Mouse (Mus musculus) small intestine, adult 2 months (tissue): ENCODE results near the gene Gins2. TPM values are rescaled to one million over a fixed set of nuclear protein-coding genes. Genes with fewer than 3 reads are reported as not detected.

Experiments used
- H3K27ac ChIP-seq: fragments of 200-500 bp; 2 replicates; pipeline ENCODE4 v1.5.1; 2012; ENCODE audit warnings: low read depth, low read length, control low read depth, inconsistent platforms; ENCODE audit not compliant: insufficient read depth
- H3K27me3 ChIP-seq: fragments of 200-500 bp; 2 replicates; pipeline ENCODE4 v1.6.1; 2012; ENCODE audit warnings: mild to moderate bottlenecking, moderate library complexity, low read length, inconsistent platforms; ENCODE audit not compliant: control insufficient read depth, insufficient read depth
- H3K36me3 ChIP-seq: fragments of 200-500 bp; 2 replicates; pipeline ENCODE4 v1.6.1; 2012; ENCODE audit warnings: mild to moderate bottlenecking, low read length, control low read depth, inconsistent platforms; ENCODE audit not compliant: control insufficient read depth, insufficient read depth
- H3K4me1 ChIP-seq: fragments of 200-500 bp; 2 replicates; pipeline ENCODE4 v1.6.1; 2012; ENCODE audit warnings: low read length, inconsistent platforms, mixed read lengths; ENCODE audit not compliant: control insufficient read depth, insufficient read depth, insufficient read length
- H3K4me3 ChIP-seq: fragments of 200-500 bp; 2 replicates; pipeline ENCODE4 v1.5.1; 2012; ENCODE audit warnings: low read depth, mild to moderate bottlenecking, control low read depth, inconsistent platforms, low read length, moderate library complexity
- CTCF ChIP-seq: fragments of 200-500 bp; IDR thresholded peaks from 2 replicates; pipeline ENCODE4 v1.5.1; 2012; ENCODE audit warnings: low read depth, mild to moderate bottlenecking, control low read depth, inconsistent platforms, low read length, moderate library complexity, mixed read lengths; ENCODE audit not compliant: insufficient replicate concordance, insufficient read length; ENCODE audit errors: extremely low read depth
- POLR2A ChIP-seq: fragments of 200-500 bp; IDR thresholded peaks from 2 replicates; pipeline ENCODE4 v1.6.1; 2012; ENCODE audit warnings: low read depth, mild to moderate bottlenecking, control low read depth, inconsistent platforms, low read length, moderate library complexity
- WGBS: fragments of 180-500 bp; shearing (Covaris S2); methylation state at CpG from one replicate; pipeline ENCODE4 v1.1.7; 2018; 5-methylcytosine and 5-hydroxymethylcytosine counted together
- polyA plus RNA-seq: library from polyadenylated mRNA; depleted of rRNA; stranded (reverse); fragments of >200 nt; gene quantifications from 2 replicates; pipeline ENCODE4 v1.2.3, GENCODE M21; 2012

Gins2 gene
- polyA plus RNA-seq, 1 experiment: 22.5 TPM

DNA sequence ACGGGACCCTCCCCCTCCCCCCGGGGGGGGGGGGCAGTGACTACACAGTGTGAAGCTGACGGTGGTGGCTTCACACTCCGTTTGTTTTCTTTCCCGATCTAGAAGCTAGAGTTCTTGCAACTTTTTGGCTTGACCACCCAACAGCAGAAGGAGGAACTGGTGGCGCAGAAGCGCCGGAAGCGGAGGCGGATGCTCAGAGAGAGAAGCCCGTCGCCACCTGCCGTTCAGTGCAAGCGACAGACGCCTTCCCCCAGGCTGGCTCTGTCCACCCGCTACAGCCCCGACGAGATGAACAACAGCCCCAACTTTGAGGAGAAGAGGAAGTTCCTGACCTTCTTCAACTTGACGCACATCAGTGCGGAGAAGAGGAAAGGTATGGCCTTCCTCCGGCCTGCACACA, 16.6 kb downstream of the Gins2 start:
- TF ChIP-seq CTCF (no peak), POLR2A (no peak)
- WGBS: 84% methylated on average over 21 of the region's 21 CpGs
- Histone ChIP-seq H3K27ac (no peak overlapping the region), H3K4me1 (no peaks in the 10 kb centered on the region), H3K36me3 (peaks cover 92% of the 10 kb centered on the region), H3K27me3 (no peaks in the 10 kb centered on the region), H3K4me3 (no peak overlapping the region)

DNA sequence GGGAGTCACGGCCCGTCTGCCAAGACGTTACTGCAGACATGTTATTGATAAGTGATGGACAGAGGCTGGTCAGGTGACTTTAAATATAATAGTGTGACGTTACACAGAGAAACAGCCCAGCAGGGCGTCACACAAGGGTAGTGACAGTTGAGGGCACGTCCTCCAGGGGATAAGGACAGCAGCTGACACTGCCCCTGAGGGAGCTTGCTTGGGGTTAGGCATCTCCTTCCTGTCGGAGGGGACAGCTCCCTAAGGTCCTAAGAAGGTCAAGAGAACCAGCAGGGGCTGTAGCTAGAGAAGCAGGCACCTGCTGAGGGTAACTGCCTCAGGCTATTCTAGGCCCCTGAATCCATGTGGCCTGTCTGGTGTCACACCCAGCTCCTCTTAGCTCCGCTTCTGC, 17.5 kb downstream of the Gins2 start:
- WGBS: 93% methylated on average over 8 of the region's 8 CpGs

DNA sequence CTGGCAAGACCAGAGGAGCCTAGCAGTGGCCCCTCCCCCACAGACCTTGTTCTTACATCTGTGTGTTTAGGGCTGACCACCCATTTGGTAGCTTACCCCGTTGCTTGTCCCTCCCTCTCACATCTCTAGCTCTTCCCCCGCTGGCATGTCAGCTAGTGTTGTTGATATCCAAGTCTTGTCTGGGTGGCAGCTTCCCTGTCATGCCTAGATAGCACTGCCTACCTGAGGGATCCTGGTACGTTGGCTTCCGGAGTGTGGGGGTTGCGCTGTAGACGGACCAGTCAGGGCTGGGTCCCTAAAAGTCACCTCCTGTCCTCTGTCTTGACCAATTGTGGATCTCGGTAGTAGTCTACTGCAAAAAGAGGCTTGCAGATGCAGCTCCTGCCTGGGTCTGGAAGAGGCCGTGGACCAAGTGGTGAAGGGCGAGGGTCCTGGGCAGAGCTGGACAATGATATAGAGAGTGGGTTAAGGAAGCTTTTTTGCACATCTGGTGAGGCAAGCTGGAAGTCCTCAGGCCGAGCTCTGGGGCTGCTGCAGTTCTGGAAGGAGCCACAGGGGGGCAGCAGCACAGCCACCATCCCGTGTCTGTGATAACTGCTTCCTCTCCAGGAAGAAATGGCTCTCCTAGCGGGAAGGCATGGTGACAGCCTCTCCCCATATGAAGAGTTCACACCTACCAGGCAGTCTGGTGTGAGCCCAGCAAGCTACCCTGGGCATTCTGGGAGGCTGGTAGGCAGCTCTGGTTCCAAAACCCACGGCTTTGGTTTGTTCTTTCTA, 19.0 kb downstream of the Gins2 start:
- H3K4me1 ChIP-seq: no peaks in the 10 kb centered on the region
- TF ChIP-seq CTCF (peak; percentile 90), POLR2A (no peak)
- H3K4me3 ChIP-seq: no peak overlapping the region
- H3K27ac ChIP-seq: no peak overlapping the region
- H3K27me3 ChIP-seq: no peaks in the 10 kb centered on the region
- H3K36me3 ChIP-seq: peaks cover 89% of the 10 kb centered on the region
- WGBS: 59% methylated on average over 13 of the region's 13 CpGs

More for the DNA sequence above, 17.5 kb downstream of the Gins2 start:
- TF ChIP-seq CTCF: no peak
- no peak for TF ChIP-seq POLR2A
- no peaks in the 10 kb centered on the region for H3K4me1 ChIP-seq
- no peak overlapping the region for H3K27ac ChIP-seq
- peaks cover 92% of the 10 kb centered on the region for H3K36me3 ChIP-seq
- H3K4me3 ChIP-seq: no peak overlapping the region
- H3K27me3 ChIP-seq: no peaks in the 10 kb centered on the region

DNA sequence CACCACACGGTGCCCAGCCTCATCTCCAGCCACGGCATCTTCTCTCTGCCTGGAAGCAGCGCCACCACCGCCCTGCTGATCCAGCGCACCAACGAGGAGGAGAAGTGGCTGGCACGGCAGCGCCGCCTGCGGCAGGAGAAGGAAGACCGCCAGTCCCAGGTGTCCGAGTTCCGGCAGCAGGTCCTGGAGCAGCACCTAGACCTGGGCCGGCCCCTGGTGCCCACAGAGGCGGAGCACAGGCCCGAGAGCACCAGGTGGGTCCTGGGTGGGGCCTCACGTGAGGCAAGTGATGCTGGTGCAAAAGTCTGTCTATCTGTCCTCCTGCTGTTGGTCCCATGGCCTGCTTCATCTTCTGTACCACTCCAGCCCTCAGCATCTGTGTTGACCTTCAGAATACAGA, 20.0 kb downstream of the Gins2 start:
- TF ChIP-seq POLR2A: no peak
- no peak for TF ChIP-seq CTCF
- WGBS: 91% methylated on average over 17 of the region's 17 CpGs
- Histone ChIP-seq H3K36me3 (peaks cover 86% of the 10 kb centered on the region), H3K4me1 (peaks cover 4% of the 10 kb centered on the region; the same call in 1 of the 2 replicates), H3K27ac (no peak overlapping the region), H3K4me3 (no peak overlapping the region), H3K27me3 (no peaks in the 10 kb centered on the region)

DNA sequence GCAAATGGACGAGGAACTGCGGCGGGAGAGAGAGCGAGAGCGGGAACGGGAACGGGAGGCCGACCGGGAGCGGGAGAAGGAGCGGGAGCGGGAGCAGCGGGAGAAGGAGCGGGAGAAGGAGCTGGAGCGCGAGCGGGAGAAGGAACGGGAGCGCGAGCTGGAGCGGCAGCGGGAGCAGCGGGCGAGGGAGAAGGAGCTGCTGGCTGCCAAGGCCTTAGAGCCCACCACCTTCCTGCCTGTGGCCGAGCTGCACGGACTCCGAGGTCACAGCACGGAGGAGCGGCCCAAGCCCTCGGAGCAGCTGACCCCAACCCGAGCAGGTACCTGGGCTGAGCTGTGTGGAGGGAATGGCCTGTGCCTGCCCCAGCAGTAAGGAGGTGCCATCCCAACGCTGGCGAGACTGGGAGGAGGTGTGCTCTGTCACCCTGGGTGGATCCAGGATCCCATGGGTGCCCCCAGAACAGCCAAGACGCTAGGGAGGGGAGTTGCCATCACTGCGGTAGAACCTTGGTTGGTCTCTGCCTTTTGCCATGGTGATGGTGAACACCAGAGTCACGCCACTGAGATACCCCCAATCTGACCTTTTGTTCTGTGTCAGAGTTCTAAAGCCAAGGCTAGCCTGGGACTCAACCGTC, 20.8 kb downstream of the Gins2 start:
- WGBS: 97% methylated on average over 37 of the region's 37 CpGs

DNA sequence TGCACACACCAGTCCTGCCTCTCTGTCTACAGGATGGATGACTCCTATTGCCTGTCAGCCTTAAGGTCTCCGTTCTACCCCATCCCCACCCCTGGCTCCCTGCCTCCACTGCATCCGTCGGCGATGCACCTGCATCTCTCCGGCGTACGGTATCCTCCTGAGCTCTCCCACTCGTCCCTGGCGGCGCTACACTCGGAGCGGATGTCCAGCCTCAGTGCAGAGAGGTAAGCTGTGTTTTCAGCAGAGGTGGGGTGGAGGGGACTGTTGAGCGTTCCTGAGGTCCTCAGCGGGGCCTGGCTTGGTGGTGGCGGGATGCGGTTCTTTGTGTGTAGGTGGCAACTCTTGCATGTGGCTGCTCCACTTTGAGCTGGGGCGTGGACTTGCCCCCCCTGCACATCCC, 21.4 kb downstream of the Gins2 start:
- Histone ChIP-seq H3K27ac (no peak overlapping the region), H3K27me3 (no peaks in the 10 kb centered on the region), H3K36me3 (peaks cover 82% of the 10 kb centered on the region), H3K4me3 (no peak overlapping the region), H3K4me1 (peaks cover 12% of the 10 kb centered on the region)
- WGBS: 98% methylated on average over 17 of the region's 17 CpGs
- TF ChIP-seq CTCF (no peak), POLR2A (no peak)

More for the DNA sequence above, 20.8 kb downstream of the Gins2 start:
- peaks cover 84% of the 10 kb centered on the region for H3K36me3 ChIP-seq
- no peak for TF ChIP-seq CTCF
- TF ChIP-seq POLR2A: no peak
- H3K27me3 ChIP-seq: no peaks in the 10 kb centered on the region
- peaks cover 10% of the 10 kb centered on the region for H3K4me1 ChIP-seq
- no peak overlapping the region for H3K4me3 ChIP-seq
- no peak overlapping the region for H3K27ac ChIP-seq

DNA sequence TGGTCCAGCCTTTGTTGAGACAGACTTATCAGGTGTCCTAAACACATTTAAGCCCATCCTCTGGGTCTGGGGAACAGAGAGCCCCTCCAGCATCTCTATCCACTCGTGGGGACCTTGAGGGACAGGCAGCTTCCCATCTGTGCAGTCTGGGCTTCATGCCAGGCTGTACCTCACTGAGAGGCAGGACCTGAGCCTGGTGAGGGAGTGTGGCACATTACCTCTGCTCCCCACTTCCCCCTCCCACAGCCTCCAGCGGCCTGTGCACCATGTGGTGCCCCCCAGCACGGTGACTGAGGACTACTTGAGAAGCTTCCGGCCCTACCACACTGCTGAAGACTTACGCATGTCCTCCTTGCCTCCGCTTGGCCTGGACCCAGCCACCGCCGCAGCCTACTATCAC, 22.4 kb downstream of the Gins2 start:
- H3K27me3 ChIP-seq: no peaks in the 10 kb centered on the region
- peaks cover 17% of the 10 kb centered on the region for H3K4me1 ChIP-seq
- no peak overlapping the region for H3K27ac ChIP-seq
- H3K36me3 ChIP-seq: peaks cover 77% of the 10 kb centered on the region
- TF ChIP-seq CTCF (no peak), POLR2A (no peak)
- 88% methylated on average over 8 of the region's 8 CpGs for WGBS
- H3K4me3 ChIP-seq: no peak overlapping the region
